Mouse (Mus musculus) forebrain, postnatal 0 days (tissue): ENCODE results near the gene Tnfsf11. TPM values are rescaled to one million over a fixed set of nuclear protein-coding genes. Genes with fewer than 3 reads are reported as not detected.

Source experiments
- ATAC-seq: fragments of 200-750 bp; cut with Nextera tagmentation; 2 replicates; pipeline ENCODE4 v1.8.0; 2017; ENCODE audit warnings: mild to moderate bottlenecking, moderate library complexity
- DNase-seq: peaks from one replicate; pipeline ENCODE4 v3.0.0-alpha.2; 2015
- H3K27ac ChIP-seq: fragments of 300-500 bp; sonication (generic); 2 replicates; pipeline ENCODE4 v1.5.1; 2014; ENCODE audit warnings: low read depth, mild to moderate bottlenecking, antibody characterized with exemption, low read length, moderate library complexity, mixed read lengths
- H3K27me3 ChIP-seq: fragments of 300-500 bp; sonication (generic); 2 replicates; pipeline ENCODE4 v1.6.1; 2014; ENCODE audit warnings: mild to moderate bottlenecking, low read length, mixed read lengths; ENCODE audit not compliant: insufficient read depth
- H3K36me3 ChIP-seq: fragments of 300-500 bp; sonication (generic); 2 replicates; pipeline ENCODE4 v1.6.1; 2014; ENCODE audit warnings: mild to moderate bottlenecking, moderate library complexity; ENCODE audit not compliant: insufficient read depth
- H3K4me1 ChIP-seq: fragments of 300-500 bp; sonication (generic); 2 replicates; pipeline ENCODE4 v1.6.1; 2014; ENCODE audit warnings: antibody characterized with exemption; ENCODE audit not compliant: insufficient read depth
- H3K4me2 ChIP-seq: fragments of 300-500 bp; sonication (generic); 2 replicates; pipeline ENCODE4 v1.6.1; 2014; ENCODE audit warnings: low read depth, mild to moderate bottlenecking, moderate library complexity
- H3K4me3 ChIP-seq: fragments of 300-500 bp; sonication (generic); 2 replicates; pipeline ENCODE4 v1.5.1; 2014; ENCODE audit warnings: low read depth, low read length, mixed read lengths
- H3K9ac ChIP-seq: fragments of 300-500 bp; sonication (generic); 2 replicates; pipeline ENCODE4 v1.6.1; 2014; ENCODE audit warnings: mild to moderate bottlenecking
- H3K9me3 ChIP-seq: fragments of 300-500 bp; sonication (generic); 2 replicates; pipeline ENCODE4 v1.6.1; 2016; ENCODE audit warnings: low read length
- CTCF ChIP-seq: sonication (generic); IDR thresholded peaks from 2 replicates; pipeline ENCODE4 v1.5.1; 2016; ENCODE audit warnings: antibody characterized with exemption, control low read depth, low read depth
- WGBS: fragments of 180-500 bp; shearing (Covaris S2); extraction: QIAGEN DNeasy Blood & Tissue Kit; methylation state at CpG from one replicate; pipeline ENCODE4 v1.1.7; 2014; 5-methylcytosine and 5-hydroxymethylcytosine counted together
- microRNA-seq, 2 experiments: library from miRNA; unstranded; fragments of <30 nt; microRNA quantifications; one replicate each; pipeline ENCODE4; 2016
- polyA plus RNA-seq: library from polyadenylated mRNA; unstranded; fragments of >200 nt; fragmentation: Nextera tagmentation; extraction: Ambion mirVana; gene quantifications from 2 replicates; pipeline ENCODE4 v1.2.1, GENCODE M21; 2015
- total RNA-seq: library from RNA; depleted of rRNA; stranded (reverse); fragments of >200 nt; gene quantifications from 2 replicates; pipeline ENCODE4 v1.2.3, GENCODE M21; 2014; rRNA removed

Tnfsf11 gene
- total and polyA plus RNA-seq, 2 experiments from 2014 or later, result 0.08 to 0.86 TPM

GRCm38 (mm10) chr14:78244811-78245210 is 63.0 kb downstream of the Tnfsf11 start:
- H3K36me3 ChIP-seq, result no peaks in the 10 kb centered on the region
- no peak overlapping the region for H3K4me3 ChIP-seq
- no peaks in the 10 kb centered on the region for H3K27me3 ChIP-seq
- WGBS, result 68% methylated on average over 4 of the region's 4 CpGs
- H3K27ac ChIP-seq, result no peak overlapping the region
- no peak overlapping the region for H3K4me2 ChIP-seq
- H3K9ac ChIP-seq, result no peak overlapping the region
- H3K9me3 ChIP-seq, result no peaks in the 10 kb centered on the region
- no peak for ATAC-seq
- no peak for TF ChIP-seq CTCF
- H3K4me1 ChIP-seq, result no peaks in the 10 kb centered on the region
- DNase-seq, result peak; percentile 7

GRCm38 (mm10) chr14:78239346-78239745 is 68.5 kb downstream of the Tnfsf11 start:
- Histone ChIP-seq H3K36me3 (no peaks in the 10 kb centered on the region), H3K4me1 (no peaks in the 10 kb centered on the region), H3K27me3 (no peaks in the 10 kb centered on the region), H3K4me2 (no peak overlapping the region), H3K9me3 (no peaks in the 10 kb centered on the region), H3K9ac (no peak overlapping the region), H3K27ac (no peak overlapping the region), H3K4me3 (no peak overlapping the region)
- no peak for TF ChIP-seq CTCF
- DNase-seq (no peak), ATAC-seq (no peak)
- WGBS, result 88% methylated on average over 6 of the region's 6 CpGs

GRCm38 (mm10) chr14:78237238-78237637 is 70.6 kb downstream of the Tnfsf11 start:
- no peak overlapping the region for H3K27ac ChIP-seq
- H3K27me3 ChIP-seq, result no peaks in the 10 kb centered on the region
- H3K36me3 ChIP-seq, result no peaks in the 10 kb centered on the region
- H3K9ac ChIP-seq, result no peak overlapping the region
- ATAC-seq (no peak), DNase-seq (no peak)
- no peak overlapping the region for H3K4me2 ChIP-seq
- no peaks in the 10 kb centered on the region for H3K4me1 ChIP-seq
- WGBS, result 62% methylated on average over 6 of the region's 6 CpGs
- H3K4me3 ChIP-seq, result no peak overlapping the region
- no peak for TF ChIP-seq CTCF
- H3K9me3 ChIP-seq, result no peaks in the 10 kb centered on the region

GRCm38 (mm10) chr14:78236144-78236543 is 71.7 kb downstream of the Tnfsf11 start:
- no peak overlapping the region for H3K9ac ChIP-seq
- no peaks in the 10 kb centered on the region for H3K27me3 ChIP-seq
- no peak for TF ChIP-seq CTCF
- DNase-seq, result peak; percentile 24
- no peaks in the 10 kb centered on the region for H3K4me1 ChIP-seq
- no peak for ATAC-seq
- no peaks in the 10 kb centered on the region for H3K9me3 ChIP-seq
- no peak overlapping the region for H3K4me3 ChIP-seq
- no peak overlapping the region for H3K27ac ChIP-seq
- no peak overlapping the region for H3K4me2 ChIP-seq
- WGBS, result 38% methylated on average over 4 of the region's 4 CpGs
- no peaks in the 10 kb centered on the region for H3K36me3 ChIP-seq

GRCm38 (mm10) chr14:78235296-78235695 is 72.5 kb downstream of the Tnfsf11 start:
- ATAC-seq (no peak), DNase-seq (no peak)
- H3K36me3 ChIP-seq, result no peaks in the 10 kb centered on the region
- H3K27ac ChIP-seq, result no peak overlapping the region
- H3K9me3 ChIP-seq, result no peaks in the 10 kb centered on the region
- TF ChIP-seq CTCF, result no peak
- H3K4me3 ChIP-seq, result no peak overlapping the region
- H3K4me1 ChIP-seq, result no peaks in the 10 kb centered on the region
- no peaks in the 10 kb centered on the region for H3K27me3 ChIP-seq
- WGBS, result 14% methylated on average over 3 of the region's 3 CpGs
- H3K4me2 ChIP-seq, result no peak overlapping the region
- H3K9ac ChIP-seq, result no peak overlapping the region

- H3K9me3 ChIP-seq, result no peaks in the 10 kb centered on the region
- no peak for TF ChIP-seq CTCF
- WGBS, result 46% methylated on average over 4 of the region's 4 CpGs
- no peak overlapping the region for H3K27ac ChIP-seq
- ATAC-seq, result no peak
- DNase-seq, result no peak
- H3K36me3 ChIP-seq, result no peaks in the 10 kb centered on the region
- no peak overlapping the region for H3K4me2 ChIP-seq
- H3K4me3 ChIP-seq, result no peak overlapping the region
- H3K4me1 ChIP-seq, result no peaks in the 10 kb centered on the region
- H3K9ac ChIP-seq, result no peak overlapping the region
- H3K27me3 ChIP-seq, result no peaks in the 10 kb centered on the region
Observed at GRCm38 (mm10) chr14:78229012-78229411, 78.8 kb downstream of the Tnfsf11 start.

Small RNA genes within 50 kb of the gene (microRNA-seq; reads per million reads assigned to microRNA genes)
- gene Gm23652, result 0 reads per million in 2 experiments

Other genes starting within 250 kb of the Tnfsf11 start
- gene Fam216b, start 219.0 kb downstream of the Tnfsf11 start, total RNA-seq, result 2.6 and 4.5 TPM in 2 replicates
- 2.6 and 3.8 TPM in 2 replicates for gene Fam216b, start 219.0 kb downstream of the Tnfsf11 start, polyA plus RNA-seq
- 99.9 and 117 TPM in 2 replicates for gene Akap11, start 228.8 kb upstream of the Tnfsf11 start, total RNA-seq
- gene Akap11, start 228.8 kb upstream of the Tnfsf11 start, polyA plus RNA-seq, result 20.3 and 32.9 TPM in 2 replicates